Mouse (Mus musculus) liver, embryonic 14.5 days (tissue): ENCODE data around the gene Cacna1a. TPM values are rescaled to one million over a fixed set of nuclear protein-coding genes. Genes with fewer than 3 reads are reported as not detected.
"Not testable (repeated sequence)": the region's sequence is repeated elsewhere in the genome, so short reads cannot be mapped to it uniquely, and the experiment has no call there.

Experiments used
- ATAC-seq: fragments of 200-750 bp; cut with Nextera tagmentation; 2 replicates; pipeline ENCODE4 v1.8.0; 2017; ENCODE audit warnings: moderate number of reproducible peaks, mild to moderate bottlenecking, moderate library complexity; ENCODE audit not compliant: insufficient read depth
- DNase-seq, 3 experiments: peaks; one replicate each; pipeline ENCODE4 v3.0.0-alpha.2; 2012 to 2013; ENCODE audit warnings: low read depth in 3 of 3, low spot score in 3 of 3
- H3K27ac ChIP-seq: fragments of 300-500 bp; sonication (generic); 2 replicates; pipeline ENCODE4 v1.5.1; 2014; ENCODE audit warnings: moderate library complexity, mild to moderate bottlenecking, control low read depth, inconsistent platforms
- H3K27me3 ChIP-seq: fragments of 300-500 bp; sonication (generic); 2 replicates; pipeline ENCODE4 v1.6.1; 2014; ENCODE audit warnings: mild to moderate bottlenecking, low read length, moderate library complexity; ENCODE audit not compliant: control insufficient read depth, insufficient read depth
- H3K36me3 ChIP-seq: fragments of 300-500 bp; sonication (generic); replicated peaks from 2 replicates; pipeline ENCODE4 v1.6.1; 2014; ENCODE audit warnings: low read depth; ENCODE audit not compliant: control insufficient read depth, insufficient read depth
- H3K4me1 ChIP-seq, 2 experiments: fragments of 200-500 bp in 1 of 2; fragments of 300-500 bp in 1 of 2; sonication (generic) in 1 of 2; replicated peaks; 2 replicates each; pipeline ENCODE4 v1.6.1; 2012 to 2014; ENCODE audit warnings: antibody characterized with exemption in 1 of 2, inconsistent platforms in 1 of 2, low read length in 1 of 2; ENCODE audit not compliant: control insufficient read depth in 2 of 2, insufficient read depth in 2 of 2
- H3K4me2 ChIP-seq: fragments of 300-500 bp; sonication (generic); 2 replicates; pipeline ENCODE4 v1.6.1; 2014; ENCODE audit warnings: low read depth, mild to moderate bottlenecking, control low read depth, moderate library complexity
- H3K4me3 ChIP-seq, 2 experiments: fragments of 200-500 bp in 1 of 2; fragments of 300-500 bp in 1 of 2; sonication (generic) in 1 of 2; 2 replicates each; pipeline ENCODE4 v1.5.1; 2012 to 2014; ENCODE audit warnings: low read depth in 2 of 2, low read length in 2 of 2, mild to moderate bottlenecking in 2 of 2, control low read depth in 1 of 2, inconsistent platforms in 1 of 2, moderate library complexity in 1 of 2; ENCODE audit not compliant: insufficient read depth in 1 of 2
- H3K9ac ChIP-seq: fragments of 300-500 bp; sonication (generic); replicated peaks from 2 replicates; pipeline ENCODE4 v1.6.1; 2014; ENCODE audit warnings: mild to moderate bottlenecking, control low read depth, moderate library complexity
- H3K9me3 ChIP-seq: fragments of 300-500 bp; sonication (generic); 2 replicates; pipeline ENCODE4 v1.6.1; 2016; ENCODE audit warnings: low read length, mixed read lengths; ENCODE audit not compliant: control insufficient read depth
- CTCF ChIP-seq: IDR thresholded peaks from 2 replicates; pipeline ENCODE4 v1.5.1; 2016; ENCODE audit warnings: antibody characterized with exemption, low read depth, control low read depth
- EP300 ChIP-seq: IDR thresholded peaks from 2 replicates; pipeline ENCODE4 v1.6.1; 2016; ENCODE audit warnings: antibody characterized with exemption, low read depth
- WGBS: fragments of 180-500 bp; shearing (Covaris S2); extraction: QIAGEN DNeasy Blood & Tissue Kit; methylation state at CpG from one replicate; pipeline ENCODE4 v1.1.7; 2014; ENCODE audit not compliant: insufficient replicate concordance; 5-methylcytosine and 5-hydroxymethylcytosine counted together
- polyA plus RNA-seq, 2 experiments: library from polyadenylated mRNA; depleted of rRNA in 1 of 2; stranded (reverse) in 1 of 2; unstranded in 1 of 2; fragments of >200 nt; fragmentation: Nextera tagmentation in 1 of 2; extraction: Ambion mirVana in 1 of 2; gene quantifications; 2 replicates each; pipeline versions ENCODE4 v1.2.1 to v1.2.3; 2012 to 2014

Gene Cacna1a
- polyA plus RNA-seq, 2 experiments, result 0.61 to 1.5 TPM

DNA sequence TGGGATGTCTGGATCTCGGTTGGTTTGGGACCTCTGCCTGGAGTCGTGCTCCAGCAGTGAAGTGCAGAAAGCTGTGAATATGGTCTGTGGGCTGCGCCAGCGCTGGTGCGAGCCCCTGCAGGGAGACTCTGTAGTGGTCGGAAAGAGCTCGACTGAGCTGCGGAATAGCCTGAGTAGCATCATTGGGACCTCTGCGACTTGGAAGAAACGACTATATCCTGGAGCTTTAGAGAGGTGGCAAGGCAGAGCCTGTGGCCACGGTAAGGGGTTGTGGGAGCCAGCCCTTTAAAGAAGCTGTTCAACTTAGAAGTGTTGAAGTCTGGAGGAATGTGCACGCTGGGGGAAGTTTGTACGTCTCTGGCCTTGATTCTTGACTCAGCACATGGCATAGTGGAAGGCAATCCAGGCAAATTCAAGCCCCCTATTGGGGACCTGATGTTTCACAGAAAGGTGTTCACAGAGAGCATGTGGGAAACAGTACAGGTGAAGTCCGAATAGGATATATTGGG lies 277.2 kb downstream of the Cacna1a start:
- 3% methylated on average over 14 of the region's 14 CpGs for WGBS
- Histone ChIP-seq H3K9me3 (no peaks in the 10 kb centered on the region), H3K27me3 (no peaks in the 10 kb centered on the region), H3K9ac (peak overlapping the region; percentile 81), H3K4me2 (peak overlapping the region; percentile 98), H3K36me3 (no peaks in the 10 kb centered on the region), H3K4me1 (peaks cover 23% of the 10 kb centered on the region in 2 experiments), H3K4me3 (peak overlapping the region; percentile 85 to 97), H3K27ac (peak overlapping the region; percentile 98)
- no peak for DNase-seq
- TF ChIP-seq EP300 (no peak), CTCF (no peak)
- ATAC-seq, result 0 out of 2 replicates have a peak, but pooled peaks have one; percentile 1

GRCm38 (mm10) chr8:84668081-84668480 lies 279.8 kb downstream of the Cacna1a start:
- 63% methylated on average over 1 of the region's 1 CpGs for WGBS
- H3K27me3 ChIP-seq, result no peaks in the 10 kb centered on the region
- no peak for DNase-seq
- H3K4me1 ChIP-seq, result peaks cover 13 to 16% of the 10 kb centered on the region in 2 experiments
- no peaks in the 10 kb centered on the region for H3K9me3 ChIP-seq
- no peak for TF ChIP-seq EP300
- TF ChIP-seq CTCF, result no peak
- H3K9ac ChIP-seq, result no peak overlapping the region
- ATAC-seq, result no peak
- no peak overlapping the region for H3K4me3 ChIP-seq
- peaks cover 4% of the 10 kb centered on the region for H3K36me3 ChIP-seq
- no peak overlapping the region for H3K4me2 ChIP-seq
- H3K27ac ChIP-seq, result no peak overlapping the region

GRCm38 (mm10) chr8:84668731-84669485 lies 280.7 kb downstream of the Cacna1a start:
- no peak overlapping the region for H3K4me2 ChIP-seq
- 51% methylated on average over 6 of the region's 6 CpGs for WGBS
- H3K27me3 ChIP-seq, result no peaks in the 10 kb centered on the region
- no peaks in the 10 kb centered on the region for H3K9me3 ChIP-seq
- H3K9ac ChIP-seq, result no peak overlapping the region
- no peak overlapping the region for H3K27ac ChIP-seq
- peaks cover 10% of the 10 kb centered on the region for H3K36me3 ChIP-seq
- ATAC-seq (no peak), DNase-seq (no peak)
- H3K4me1 ChIP-seq, result peaks cover 8 to 10% of the 10 kb centered on the region in 2 experiments; a peak in 3 of 4 replicates
- TF ChIP-seq CTCF (no peak), EP300 (no peak)
- no peak overlapping the region for H3K4me3 ChIP-seq

DNA sequence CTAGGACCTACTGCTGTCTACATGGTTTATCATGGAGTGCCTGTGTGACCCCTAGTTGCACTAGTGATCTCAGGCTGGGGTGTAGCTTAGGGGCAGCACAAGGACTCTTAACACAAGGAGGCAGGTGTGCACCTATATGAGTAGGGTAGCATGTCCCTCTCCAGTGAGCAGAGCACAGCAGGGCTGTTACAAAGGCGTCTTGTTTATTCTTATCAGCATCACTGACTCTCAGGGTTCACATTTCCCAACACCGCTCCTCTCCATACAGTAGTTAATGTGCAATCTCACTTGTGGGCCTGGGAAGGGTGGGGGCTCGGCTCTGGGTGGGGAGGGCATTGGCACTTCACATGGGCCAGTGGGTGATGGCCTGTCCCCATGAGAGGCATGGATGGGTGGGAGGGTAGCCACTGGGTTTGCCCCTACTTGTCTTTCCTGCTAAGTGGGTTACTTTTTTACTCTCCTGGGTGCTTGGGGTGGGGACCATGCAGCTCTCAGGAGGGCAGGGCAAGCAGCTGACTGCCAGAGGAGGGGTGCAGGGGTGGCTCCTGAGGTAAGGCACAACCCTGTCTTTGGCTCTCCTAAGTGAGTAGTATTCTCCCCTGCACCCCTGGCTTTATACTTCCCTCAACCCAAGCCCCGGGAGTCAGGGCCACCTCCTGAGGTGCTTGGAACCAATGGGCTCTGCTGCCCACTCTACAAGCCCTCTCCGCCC lies 282.2 kb downstream of the Cacna1a start:
- not testable (repeated sequence) for H3K27me3 ChIP-seq, H3K4me3 ChIP-seq, H3K4me2 ChIP-seq, H3K9ac ChIP-seq, H3K9me3 ChIP-seq, H3K27ac ChIP-seq, DNase-seq
- H3K36me3 ChIP-seq, result peaks cover 21% of the 10 kb centered on the region
- ATAC-seq, result peak; percentile 45; the same call in 1 of the 2 replicates
- peaks cover 7 to 10% of the 10 kb centered on the region in 2 experiments; a peak in 3 of 4 replicates for H3K4me1 ChIP-seq
- WGBS, result 58% methylated on average over 5 of the region's 5 CpGs

DNA sequence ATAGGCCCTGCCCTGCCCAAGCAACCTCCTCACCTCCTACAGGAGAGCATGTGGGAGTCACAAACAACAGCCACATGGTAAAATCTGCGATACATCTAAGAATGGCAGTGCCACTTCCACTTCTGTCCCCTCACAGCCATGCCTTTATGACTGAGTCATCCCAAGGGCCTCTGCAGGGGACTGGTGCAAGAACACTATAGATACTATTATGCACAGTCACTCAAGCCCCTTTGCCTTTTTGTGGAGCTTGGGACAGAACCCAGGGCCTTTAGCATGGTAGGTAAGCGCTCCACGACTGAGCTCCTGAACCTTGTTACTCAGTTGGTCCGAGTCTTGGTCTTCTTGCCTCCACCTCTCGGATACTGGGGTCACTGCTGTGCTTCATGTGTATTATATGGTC lies 289.1 kb downstream of the Cacna1a start:
- no peak for TF ChIP-seq CTCF
- no peak for TF ChIP-seq EP300
- Histone ChIP-seq H3K4me2 (no peak overlapping the region), H3K4me3 (no peak overlapping the region), H3K9me3 (no peaks in the 10 kb centered on the region), H3K9ac (no peak overlapping the region), H3K27me3 (no peaks in the 10 kb centered on the region), H3K36me3 (peaks cover 36% of the 10 kb centered on the region), H3K4me1 (peaks cover 3 to 4% of the 10 kb centered on the region in 2 experiments; a peak in 1 of 4 replicates), H3K27ac (no peak overlapping the region)
- ATAC-seq, result no peak
- no peak for DNase-seq
- WGBS, result 75% methylated on average over 5 of the region's 5 CpGs
